Mouse (Mus musculus): ENCODE measurements at regions not wholly inside any gene's neighbourhood (a gene's known extent, or its start where the extent isn't known, plus 50 kb on each side); places are given as distances from the start of the nearest gene placed in this dataset.

GRCm38 (mm10) chr3:53792541-53792940 lies 52.3 kb upstream of the Gm10985 start:
- Histone ChIP-seq H3K36me3 (replicated peaks in 1 of 2; ENCODE audit: control insufficient read depth in 1 of 2, insufficient read depth in 1 of 2, low read length in 1 of 2) (no peaks in the 10 kb centered on the region), H3K9ac (ENCODE audit: insufficient read depth, low read depth) (no peak overlapping the region), H3K27ac (ENCODE audit: insufficient read depth, low read depth) (no peak overlapping the region), H3K79me2 (replicated peaks; ENCODE audit: control insufficient read depth, extremely low read depth, insufficient read depth, poor library complexity, severe bottlenecking) (no peaks in the 10 kb centered on the region), H3K4me2 (ENCODE audit: insufficient read depth, low read depth, poor library complexity, severe bottlenecking) (no peak overlapping the region), H3K9me3 (replicated peaks; ENCODE audit: low read length) (no peaks in the 10 kb centered on the region), H3K4me3 (replicated peaks in 1 of 3; ENCODE audit: low read depth in 2 of 3, low read length in 2 of 3, poor library complexity in 1 of 3) (no peak overlapping the region), H3K4me1 (ENCODE audit: control insufficient read depth in 1 of 2, insufficient read depth in 2 of 2) (peaks cover 0 to 18% of the 10 kb centered on the region in 2 experiments; a peak in 2 of 4 replicates), H3K27me3 (replicated peaks) (no peaks in the 10 kb centered on the region)
- no peak for DNase-seq (ENCODE audit: extremely low read depth)
- TF ChIP-seq JUN (IDR thresholded peaks at IDR 0.05; ENCODE audit: insufficient read depth, low read depth, low read length), result no peak
- TF ChIP-seq ZC3H11A (IDR thresholded peaks at IDR 0.05; ENCODE audit: low read depth, low read length), result no peak
- no peak for TF ChIP-seq USF2 (conservative IDR thresholded peaks at IDR 0.05; ENCODE audit: low read depth, low read length)
- TF ChIP-seq USF1 (IDR thresholded peaks at IDR 0.05; ENCODE audit: low read depth, low read length), result no peak
- no peak for TF ChIP-seq RAD21 (IDR thresholded peaks at IDR 0.05; ENCODE audit: low read depth, low read length)
- TF ChIP-seq MAZ (IDR thresholded peaks at IDR 0.05; ENCODE audit: low read depth, low read length), result no peak
- TF ChIP-seq ETS1 (conservative IDR thresholded peaks at IDR 0.05; ENCODE audit: low read depth, low read length), result no peak
- dilution Hi-C loops (cut with MboI; ENCODE audit: extremely low pct_ligation_motif_present, extremely low pct_unique_long_range_greater_than_20kb, low sequenced_read_pairs), result no loop called here
- in situ Hi-C loops (cut with MboI; ENCODE audit: low pct_ligation_motif_present, low pct_unique_long_range_greater_than_20kb, low sequenced_read_pairs), result no loop called here

GRCm38 (mm10) chr3:53789706-53790105 lies 55.2 kb upstream of the Gm10985 start:
- no peak overlapping the region for H3K4me2 ChIP-seq (ENCODE audit: insufficient read depth, low read depth, poor library complexity, severe bottlenecking)
- no peak overlapping the region for H3K9ac ChIP-seq (ENCODE audit: insufficient read depth, low read depth)
- no peaks in the 10 kb centered on the region for H3K9me3 ChIP-seq (replicated peaks; ENCODE audit: low read length)
- no peak overlapping the region for H3K4me3 ChIP-seq (replicated peaks in 1 of 3; ENCODE audit: low read depth in 2 of 3, low read length in 2 of 3, poor library complexity in 1 of 3)
- dilution Hi-C loops (cut with MboI; ENCODE audit: extremely low pct_ligation_motif_present, extremely low pct_unique_long_range_greater_than_20kb, low sequenced_read_pairs), result no loop called here
- H3K36me3 ChIP-seq (replicated peaks in 1 of 2; ENCODE audit: control insufficient read depth in 1 of 2, insufficient read depth in 1 of 2, low read length in 1 of 2), result no peaks in the 10 kb centered on the region
- TF ChIP-seq ZMIZ1 (IDR thresholded peaks at IDR 0.05; ENCODE audit: low read depth, low read length), result no peak
- no peak for TF ChIP-seq MEF2A (IDR thresholded peaks at IDR 0.05; ENCODE audit: borderline replicate concordance, low read depth, low read length)
- no peak for TF ChIP-seq USF2 (conservative IDR thresholded peaks at IDR 0.05; ENCODE audit: low read depth, low read length)
- TF ChIP-seq MAZ (IDR thresholded peaks at IDR 0.05; ENCODE audit: low read depth, low read length), result no peak
- TF ChIP-seq GABPA (IDR thresholded peaks at IDR 0.05; ENCODE audit: insufficient replicate concordance, low read depth, low read length), result no peak
- no peak for TF ChIP-seq E2F4 (IDR thresholded peaks at IDR 0.05; ENCODE audit: insufficient replicate concordance, low read depth, low read length)
- no peak for TF ChIP-seq POLR2AphosphoS2 (IDR thresholded peaks at IDR 0.05; ENCODE audit: low read depth, low read length)
- no peak for TF ChIP-seq ZKSCAN1 (IDR thresholded peaks at IDR 0.05; ENCODE audit: borderline replicate concordance, low read depth, low read length)
- TF ChIP-seq JUND (conservative IDR thresholded peaks at IDR 0.05; ENCODE audit: low read depth, low read length), result no peak
- TF ChIP-seq MXI1 (IDR thresholded peaks at IDR 0.05; ENCODE audit: low read depth, low read length), result no peak
- TF ChIP-seq HCFC1 (IDR thresholded peaks at IDR 0.05; ENCODE audit: low read depth, low read length), result no peak
- no peak for TF ChIP-seq TBP (conservative IDR thresholded peaks at IDR 0.05; ENCODE audit: low read depth, low read length)
- no peak for TF ChIP-seq JUN (IDR thresholded peaks at IDR 0.05; ENCODE audit: insufficient read depth, low read depth, low read length)
- no peaks in the 10 kb centered on the region for H3K27me3 ChIP-seq (replicated peaks)
- in situ Hi-C loops (cut with MboI; ENCODE audit: low pct_ligation_motif_present, low pct_unique_long_range_greater_than_20kb, low sequenced_read_pairs), result no loop called here
- DNase-seq (ENCODE audit: extremely low read depth), result no peak
- no peak overlapping the region for H3K27ac ChIP-seq (ENCODE audit: insufficient read depth, low read depth)
- H3K79me2 ChIP-seq (replicated peaks; ENCODE audit: control insufficient read depth, extremely low read depth, insufficient read depth, poor library complexity, severe bottlenecking), result no peaks in the 10 kb centered on the region
- H3K4me1 ChIP-seq (ENCODE audit: control insufficient read depth in 1 of 2, insufficient read depth in 2 of 2), result peaks cover 0 to 15% of the 10 kb centered on the region in 2 experiments; a peak in 2 of 4 replicates

Data from CH12.LX (cell line).